Comparison of ENCODE assay signal across 12 mouse cellular contexts in the genomic region with DNA sequence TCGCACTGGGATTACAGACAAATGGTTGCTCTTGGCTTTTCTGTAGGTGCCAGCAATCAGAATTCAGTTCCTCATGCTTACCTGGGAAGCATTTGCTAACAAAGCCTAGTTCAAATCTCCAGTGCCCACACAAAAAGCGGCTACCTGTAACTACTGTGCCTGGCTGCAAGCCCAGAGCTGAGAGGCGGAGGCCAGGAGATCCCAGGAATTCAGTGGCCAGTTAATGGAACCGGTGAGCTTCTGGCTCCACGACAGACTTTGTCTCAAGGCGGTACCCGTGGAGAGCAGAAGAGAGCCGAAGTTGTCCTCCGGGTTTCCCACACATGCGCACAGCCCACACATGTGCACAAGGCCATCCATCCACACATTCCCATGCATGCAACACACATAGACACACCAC. TPM values are rescaled to one million over a fixed set of nuclear protein-coding genes. Genes with fewer than 3 reads are reported as not detected.
DNase-seq lines count a peak whose midpoint lies in the region; ATAC-seq lines count a peak whose summit lies in the region.
"Had no signal": no experiment of that assay in that cellular context is flagged by ENCODE, and none has a peak within 500 bp of the region (broad histone marks: within the 10 kb centered on the region; RNA-seq: fewer than 3 reads in every experiment).

No protein-coding gene starts in this region.

- no peaks in the 10 kb centered on the region for H3K9me3 ChIP-seq in kidney, embryonic 16.5 days (ENCODE audit: low read length)
- H3K9me3 ChIP-seq in midbrain, embryonic 10.5 days (replicated peaks): no peaks in the 10 kb centered on the region
- no peaks in the 10 kb centered on the region for H3K9me3 ChIP-seq in midbrain, embryonic 16.5 days (replicated peaks; ENCODE audit: control insufficient read depth, low read length, poor library complexity, severe bottlenecking)
- H3K9me3 ChIP-seq: liver, embryonic 13.5 days; neural tube, embryonic 13.5 days had no signal

- H3K9ac ChIP-seq in kidney, embryonic 16.5 days (replicated peaks; ENCODE audit: low read length): no peak overlapping the region
- no peak overlapping the region for H3K9ac ChIP-seq in midbrain, embryonic 16.5 days (ENCODE audit: low read depth, low read length)
- H3K9ac ChIP-seq: liver, embryonic 13.5 days; neural tube, embryonic 13.5 days had no signal

- no peak for ATAC-seq in kidney, embryonic 16.5 days (ENCODE audit: low FRiP score, low TSS enrichment)
- ATAC-seq in midbrain, embryonic 16.5 days: no peak

- H3K4me1 ChIP-seq in kidney, embryonic 16.5 days (ENCODE audit: insufficient read depth, low read length): peaks cover 14% of the 10 kb centered on the region
- peaks cover 28% of the 10 kb centered on the region for H3K4me1 ChIP-seq in midbrain, embryonic 10.5 days
- 0 out of 2 replicates have a peak, but pooled peaks cover 3% of the 10 kb centered on the region for H3K4me1 ChIP-seq in midbrain, embryonic 16.5 days (ENCODE audit: control insufficient read depth, insufficient read depth, low read length)

- H3K4me3 ChIP-seq in kidney, embryonic 16.5 days (ENCODE audit: low read length): no peak overlapping the region
- H3K4me3 ChIP-seq in midbrain, embryonic 10.5 days: no peak overlapping the region
- H3K4me3 ChIP-seq in midbrain, embryonic 16.5 days (ENCODE audit: low read depth, low read length): no peak overlapping the region
- H3K4me3 ChIP-seq: liver, embryonic 13.5 days; neural tube, embryonic 13.5 days had no signal

- no peak overlapping the region for H3K4me2 ChIP-seq in kidney, embryonic 16.5 days (replicated peaks; ENCODE audit: low read depth, low read length)
- no peak overlapping the region for H3K4me2 ChIP-seq in midbrain, embryonic 16.5 days (ENCODE audit: low read length)
- H3K4me2 ChIP-seq: liver, embryonic 13.5 days; neural tube, embryonic 13.5 days had no signal

- no peaks in the 10 kb centered on the region for H3K27me3 ChIP-seq in kidney, embryonic 16.5 days (ENCODE audit: insufficient read depth, low read length)
- H3K27me3 ChIP-seq in midbrain, embryonic 10.5 days (ENCODE audit: low read depth, poor library complexity, severe bottlenecking): no peaks in the 10 kb centered on the region
- no peaks in the 10 kb centered on the region for H3K27me3 ChIP-seq in midbrain, embryonic 16.5 days (ENCODE audit: control insufficient read depth, insufficient read depth, low read depth, low read length)
- H3K27me3 ChIP-seq: liver, embryonic 13.5 days; neural tube, embryonic 13.5 days had no signal

- no peak overlapping the region for H3K27ac ChIP-seq in kidney, embryonic 16.5 days (ENCODE audit: low read length)
- 0 out of 2 replicates have a peak overlapping the region, but pooled peaks have one; percentile 49 for H3K27ac ChIP-seq in midbrain, embryonic 10.5 days (replicated peaks)
- no peak overlapping the region for H3K27ac ChIP-seq in midbrain, embryonic 16.5 days (ENCODE audit: low read length)
- H3K27ac ChIP-seq: liver, embryonic 13.5 days; neural tube, embryonic 13.5 days had no signal

- DNase-seq in cerebellum, postnatal 14 days: peak; percentile 73 to 79
- no peak for DNase-seq in cerebellum, postnatal 4 days (ENCODE audit: low spot score in 2 of 2)
- peak; percentile 74 for DNase-seq in kidney, adult 11 months
- no peak for DNase-seq in midbrain, embryonic 10.5 days (ENCODE audit: low spot score)
- peak; percentile 33 for DNase-seq in lung, postnatal 36 days
- DNase-seq in liver: no peak
- DNase-seq: gastrocnemius, postnatal 25 days; liver, embryonic 13.5 days; right cerebral cortex, adult 18-20 months had no signal

- WGBS in kidney, embryonic 16.5 days: 81% methylated on average over 10 of the region's 10 CpGs
- 91% methylated on average over 10 of the region's 10 CpGs for WGBS in midbrain, embryonic 10.5 days
- 79% methylated on average over 10 of the region's 10 CpGs for WGBS in midbrain, embryonic 16.5 days

- H3K36me3 ChIP-seq in kidney, embryonic 16.5 days (ENCODE audit: insufficient read depth, low read length): no peaks in the 10 kb centered on the region
- no peaks in the 10 kb centered on the region for H3K36me3 ChIP-seq in midbrain, embryonic 10.5 days
- H3K36me3 ChIP-seq in midbrain, embryonic 16.5 days (ENCODE audit: control insufficient read depth, insufficient read depth, low read length): no peaks in the 10 kb centered on the region
- H3K36me3 ChIP-seq: liver, embryonic 13.5 days; neural tube, embryonic 13.5 days had no signal

RNA-seq across cellular contexts. Expression of a gene that starts 46.6 kb away (rescaled TPM):
- 20.7 and 26.9 TPM in 2 replicates for polyA plus RNA-seq in kidney, embryonic 16.5 days (2015; fragmentation: Nextera tagmentation; extraction: Ambion mirVana)
- polyA plus RNA-seq in midbrain, embryonic 10.5 days (2016; fragmentation: Nextera tagmentation; extraction: Ambion mirVana): 10.3 and 10.8 TPM in 2 replicates
- 7.0 and 7.4 TPM in 2 replicates for polyA plus RNA-seq in midbrain, embryonic 16.5 days (2015; fragmentation: Nextera tagmentation; extraction: Ambion mirVana)

Comparison
In these comparisons a context has a peak if more than half of its experiments do, and no peak if none do; other contexts are left out.
1. DNase-seq: peak in cerebellum, postnatal 14 days (2 of 2), kidney, adult 11 months (single experiment) and lung, postnatal 36 days (single experiment); none in cerebellum, postnatal 4 days (0 of 2), midbrain, embryonic 10.5 days (single experiment) and liver (single experiment).